Mouse (Mus musculus): ENCODE results near the gene Zfp456.

GRCm38 (mm10) chr13:67360131-67360744 is 15.4 kb downstream of the Zfp456 start, which contains the start of the genes Gm28044 and Zfp953:
- TF ChIP-seq CTCF (IDR thresholded peaks at IDR 0.05; ENCODE audit: low read depth) (peak; percentile 28), EP300 (IDR thresholded peaks at IDR 0.05; ENCODE audit: low read depth) (no peak)

Measured in heart, postnatal 0 days (tissue).